Mouse (Mus musculus): ENCODE results near the gene Msi2.
A peak's percentile ranks its signal among the peaks of the same experiment; 100 is the strongest.

Gene Msi2

GRCm38 (mm10) chr11:88315393-88315792 is 402.9 kb downstream of the Msi2 start:
- DNase-seq (ENCODE audit: low read depth, low spot score) = no peak

GRCm38 (mm10) chr11:88314471-88314870 is 403.8 kb downstream of the Msi2 start:
- no peak for DNase-seq (ENCODE audit: low read depth, low spot score)

- DNase-seq (ENCODE audit: low read depth, low spot score) = no peak
These were observed 404.8 kb downstream of the Msi2 start for GRCm38 (mm10) chr11:88313512-88313911.

- DNase-seq (ENCODE audit: low read depth, low spot score) = no peak
These were observed 406.7 kb downstream of the Msi2 start for GRCm38 (mm10) chr11:88311606-88312005.

GRCm38 (mm10) chr11:88310773-88311172 is 407.5 kb downstream of the Msi2 start:
- DNase-seq (ENCODE audit: low read depth, low spot score) = no peak

GRCm38 (mm10) chr11:88309059-88309700 is 409.1 kb downstream of the Msi2 start:
- no peak for DNase-seq (ENCODE audit: low read depth, low spot score)

- DNase-seq (ENCODE audit: low read depth, low spot score) = peak; percentile 94
These were observed 410.4 kb downstream of the Msi2 start for GRCm38 (mm10) chr11:88307616-88308543.

GRCm38 (mm10) chr11:88305759-88306158 is 412.6 kb downstream of the Msi2 start:
- DNase-seq (ENCODE audit: low read depth, low spot score) = no peak

- DNase-seq (ENCODE audit: low read depth, low spot score) = peak; percentile 38
These were observed 416.7 kb downstream of the Msi2 start for GRCm38 (mm10) chr11:88301619-88302018.

- DNase-seq (ENCODE audit: low read depth, low spot score) = no peak
These were observed 419.0 kb downstream of the Msi2 start for GRCm38 (mm10) chr11:88299345-88299744.

GRCm38 (mm10) chr11:88297526-88297925 is 420.8 kb downstream of the Msi2 start:
- DNase-seq (ENCODE audit: low read depth, low spot score) = no peak

- DNase-seq (ENCODE audit: low read depth, low spot score) = no peak
These were observed 423.0 kb downstream of the Msi2 start for GRCm38 (mm10) chr11:88295298-88295697.

GRCm38 (mm10) chr11:88294394-88294710 is 424.0 kb downstream of the Msi2 start:
- no peak for DNase-seq (ENCODE audit: low read depth, low spot score)

- peak; percentile 62 for DNase-seq (ENCODE audit: low read depth, low spot score)
These were observed 424.5 kb downstream of the Msi2 start, which contains the start of gene Ccdc182 for GRCm38 (mm10) chr11:88293631-88294393. Ccdc182 (plus strand) TSS chr11:88294058.

- DNase-seq (ENCODE audit: low read depth, low spot score) = peak; percentile 55
These were observed 426.6 kb downstream of the Msi2 start for GRCm38 (mm10) chr11:88291688-88292087.

- DNase-seq (ENCODE audit: low read depth, low spot score) = no peak
These were observed 427.1 kb downstream of the Msi2 start for GRCm38 (mm10) chr11:88291245-88291644.

All from ES-CJ7 (cell line).